Mouse (Mus musculus): ENCODE measurements around the gene Nemf. TPM values are rescaled to one million over a fixed set of nuclear protein-coding genes. Genes with fewer than 3 reads are reported as not detected.
A peak's percentile ranks its signal among the peaks of the same experiment; 100 is the strongest.

The Nemf gene
- polyA plus RNA-seq, 1 experiment = 0.79 TPM

GRCm38 (mm10) chr12:69299231-69299630 is 57.7 kb downstream of the Nemf start:
- Histone ChIP-seq H3K36me3 (ENCODE audit: control insufficient read depth) (peaks cover 58% of the 10 kb centered on the region), H3K4me1 (ENCODE audit: control insufficient read depth) (peaks cover 43% of the 10 kb centered on the region), H3K9me3 (ENCODE audit: control insufficient read depth, low read length) (no peaks in the 10 kb centered on the region), H3K4me3 (replicated peaks) (peak overlapping the region; percentile 100), H3K27me3 (ENCODE audit: control insufficient read depth) (no peaks in the 10 kb centered on the region)
- TF ChIP-seq GATA1 (IDR thresholded peaks at IDR 0.05; ENCODE audit: low read length) (no peak), TAL1 (IDR thresholded peaks at IDR 0.05; ENCODE audit: low read length) (no peak)

- peaks cover 52% of the 10 kb centered on the region for H3K36me3 ChIP-seq (ENCODE audit: control insufficient read depth)
- peak overlapping the region; percentile 100 for H3K4me3 ChIP-seq (replicated peaks)
- peaks cover 2% of the 10 kb centered on the region; the same call in 1 of the 2 replicates for H3K9me3 ChIP-seq (ENCODE audit: control insufficient read depth, low read length)
- H3K4me1 ChIP-seq (ENCODE audit: control insufficient read depth) = peaks cover 52% of the 10 kb centered on the region
- H3K27me3 ChIP-seq (ENCODE audit: control insufficient read depth) = no peaks in the 10 kb centered on the region
- TF ChIP-seq GATA1 (IDR thresholded peaks at IDR 0.05; ENCODE audit: low read length) (no peak), TAL1 (IDR thresholded peaks at IDR 0.05; ENCODE audit: low read length) (no peak)
Observed at GRCm38 (mm10) chr12:69298281-69298680, 58.7 kb downstream of the Nemf start.

GRCm38 (mm10) chr12:69297411-69298150 is 59.4 kb downstream of the Nemf start:
- Histone ChIP-seq H3K9me3 (ENCODE audit: control insufficient read depth, low read length) (peaks cover 4% of the 10 kb centered on the region; the same call in 1 of the 2 replicates), H3K4me1 (ENCODE audit: control insufficient read depth) (peaks cover 59% of the 10 kb centered on the region), H3K27me3 (ENCODE audit: control insufficient read depth) (no peaks in the 10 kb centered on the region), H3K36me3 (ENCODE audit: control insufficient read depth) (peaks cover 49% of the 10 kb centered on the region), H3K4me3 (replicated peaks) (peak overlapping the region; percentile 100)
- no peak for TF ChIP-seq GATA1 (IDR thresholded peaks at IDR 0.05; ENCODE audit: low read length)
- TF ChIP-seq TAL1 (IDR thresholded peaks at IDR 0.05; ENCODE audit: low read length) = no peak

- Histone ChIP-seq H3K27me3 (ENCODE audit: control insufficient read depth) (no peaks in the 10 kb centered on the region), H3K36me3 (ENCODE audit: control insufficient read depth) (peaks cover 41% of the 10 kb centered on the region), H3K4me3 (replicated peaks) (peak within 1 kb of the TSS; percentile 100), H3K4me1 (ENCODE audit: control insufficient read depth) (peaks cover 68% of the 10 kb centered on the region), H3K9me3 (ENCODE audit: control insufficient read depth, low read length) (peaks cover 4% of the 10 kb centered on the region; the same call in 1 of the 2 replicates)
- TF ChIP-seq GATA1 (IDR thresholded peaks at IDR 0.05; ENCODE audit: low read length) (no peak), TAL1 (IDR thresholded peaks at IDR 0.05; ENCODE audit: low read length) (no peak)
Observed at GRCm38 (mm10) chr12:69296511-69297410, 60.2 kb downstream of the Nemf start, which contains the start of gene Klhdc2. Klhdc2 (plus strand) TSS chr12:69296681.

GRCm38 (mm10) chr12:69295651-69296050 is 61.3 kb downstream of the Nemf start:
- H3K4me1 ChIP-seq (ENCODE audit: control insufficient read depth) = peaks cover 75% of the 10 kb centered on the region
- H3K4me3 ChIP-seq (replicated peaks) = peak overlapping the region; percentile 100

GRCm38 (mm10) chr12:69294936-69295335 is 62.0 kb downstream of the Nemf start:
- H3K4me1 ChIP-seq (ENCODE audit: control insufficient read depth) = peaks cover 79% of the 10 kb centered on the region

More at GRCm38 (mm10) chr12:69295651-69296050, 61.3 kb downstream of the Nemf start:
- peaks cover 4% of the 10 kb centered on the region; the same call in 1 of the 2 replicates for H3K9me3 ChIP-seq (ENCODE audit: control insufficient read depth, low read length)
- peaks cover 30% of the 10 kb centered on the region for H3K36me3 ChIP-seq (ENCODE audit: control insufficient read depth)
- H3K27me3 ChIP-seq (ENCODE audit: control insufficient read depth) = no peaks in the 10 kb centered on the region
- TF ChIP-seq TAL1 (IDR thresholded peaks at IDR 0.05; ENCODE audit: low read length) (no peak), GATA1 (IDR thresholded peaks at IDR 0.05; ENCODE audit: low read length) (no peak)

GRCm38 (mm10) chr12:69293815-69294214 is 63.1 kb downstream of the Nemf start:
- Histone ChIP-seq H3K4me1 (ENCODE audit: control insufficient read depth) (peaks cover 78% of the 10 kb centered on the region), H3K4me3 (replicated peaks) (peak overlapping the region; percentile 39)
- peak; percentile 92 for TF ChIP-seq TAL1 (IDR thresholded peaks at IDR 0.05; ENCODE audit: low read length)
- TF ChIP-seq GATA1 (IDR thresholded peaks at IDR 0.05; ENCODE audit: low read length) = peak; percentile 93

More at GRCm38 (mm10) chr12:69294936-69295335, 62.0 kb downstream of the Nemf start:
- Histone ChIP-seq H3K4me3 (replicated peaks) (no peak overlapping the region), H3K9me3 (ENCODE audit: control insufficient read depth, low read length) (peaks cover 4% of the 10 kb centered on the region; the same call in 1 of the 2 replicates), H3K27me3 (ENCODE audit: control insufficient read depth) (no peaks in the 10 kb centered on the region), H3K36me3 (ENCODE audit: control insufficient read depth) (peaks cover 23% of the 10 kb centered on the region)
- TF ChIP-seq TAL1 (IDR thresholded peaks at IDR 0.05; ENCODE audit: low read length) (no peak), GATA1 (IDR thresholded peaks at IDR 0.05; ENCODE audit: low read length) (no peak)

GRCm38 (mm10) chr12:69292401-69292800 is 64.6 kb downstream of the Nemf start:
- Histone ChIP-seq H3K4me3 (replicated peaks) (no peak overlapping the region), H3K27me3 (ENCODE audit: control insufficient read depth) (no peaks in the 10 kb centered on the region), H3K36me3 (ENCODE audit: control insufficient read depth) (peaks cover 6% of the 10 kb centered on the region), H3K4me1 (ENCODE audit: control insufficient read depth) (peaks cover 77% of the 10 kb centered on the region), H3K9me3 (ENCODE audit: control insufficient read depth, low read length) (peaks cover 4% of the 10 kb centered on the region; the same call in 1 of the 2 replicates)
- TF ChIP-seq TAL1 (IDR thresholded peaks at IDR 0.05; ENCODE audit: low read length) = no peak
- TF ChIP-seq GATA1 (IDR thresholded peaks at IDR 0.05; ENCODE audit: low read length) = no peak

More at GRCm38 (mm10) chr12:69293815-69294214, 63.1 kb downstream of the Nemf start:
- Histone ChIP-seq H3K27me3 (ENCODE audit: control insufficient read depth) (no peaks in the 10 kb centered on the region), H3K9me3 (ENCODE audit: control insufficient read depth, low read length) (peaks cover 4% of the 10 kb centered on the region; the same call in 1 of the 2 replicates), H3K36me3 (ENCODE audit: control insufficient read depth) (peaks cover 12% of the 10 kb centered on the region)
